Mouse (Mus musculus): ENCODE results near the gene Asprv1. TPM values are rescaled to one million over a fixed set of nuclear protein-coding genes. Genes with fewer than 3 reads are reported as not detected.

Gene Asprv1
- polyA plus RNA-seq, 1 experiment from 2014 or later, result 2,145 TPM

DNA sequence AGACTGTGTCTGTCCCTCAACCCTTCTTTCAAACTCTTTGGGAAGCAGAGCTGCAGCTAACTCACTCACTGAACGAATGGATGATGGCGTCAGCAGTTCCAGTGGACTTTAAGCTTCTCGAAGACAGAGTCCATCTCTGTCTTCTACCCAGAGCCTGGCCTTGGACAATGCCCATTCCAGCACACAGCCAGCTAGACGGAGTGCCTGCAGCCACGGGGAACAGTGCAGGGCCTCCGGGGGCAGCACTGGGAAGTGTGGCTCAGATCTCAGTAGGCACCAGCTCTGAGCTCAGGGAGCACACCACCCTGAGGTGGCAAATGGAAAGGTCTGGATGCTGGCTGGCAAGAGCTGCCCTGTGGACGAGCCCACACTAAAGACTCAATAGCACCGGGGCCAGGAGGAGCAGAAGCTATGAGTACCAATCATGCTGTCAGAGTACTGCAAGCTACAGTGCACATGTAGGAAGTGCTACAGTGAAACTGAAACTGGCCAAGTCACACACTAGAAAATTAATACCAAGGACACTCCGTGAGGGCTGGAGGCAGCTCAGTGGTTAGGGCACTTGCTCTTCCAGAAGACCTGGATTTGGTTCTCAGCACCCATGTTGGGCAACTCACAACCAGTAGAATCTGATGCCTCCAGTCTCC lies 26.4 kb downstream of the Asprv1 start:
- ATAC-seq (ENCODE audit: low FRiP score, low TSS enrichment), result peak; percentile 62
- WGBS, result 74% methylated on average over 9 of the region's 9 CpGs
- no peak overlapping the region for H3K27ac ChIP-seq (replicated peaks)

GRCm38 (mm10) chr6:86658501-86658900 lies 30.5 kb downstream of the Asprv1 start:
- peaks cover 12% of the 10 kb centered on the region for H3K36me3 ChIP-seq (ENCODE audit: control insufficient read depth, insufficient read depth, low read length)

More for the DNA sequence above, 26.4 kb downstream of the Asprv1 start:
- TF ChIP-seq EP300 (optimal IDR thresholded peaks at IDR 0.05) (no peak), CTCF (IDR thresholded peaks at IDR 0.05; ENCODE audit: low read depth) (peak; percentile 48)
- H3K27me3 ChIP-seq (ENCODE audit: control insufficient read depth, insufficient read depth, low read length), result no peaks in the 10 kb centered on the region
- no peak for DNase-seq (ENCODE audit: low spot score)
- H3K4me2 ChIP-seq (replicated peaks; ENCODE audit: low read depth), result no peak overlapping the region
- peaks cover 18% of the 10 kb centered on the region for H3K36me3 ChIP-seq (ENCODE audit: control insufficient read depth, insufficient read depth, low read length)
- no peak overlapping the region for H3K9ac ChIP-seq (ENCODE audit: low read length)
- H3K4me1 ChIP-seq (replicated peaks; ENCODE audit: control insufficient read depth, insufficient read depth), result no peaks in the 10 kb centered on the region
- no peak overlapping the region for H3K4me3 ChIP-seq (ENCODE audit: low read depth, low read length)
- H3K9me3 ChIP-seq (ENCODE audit: control insufficient read depth, low read length), result no peaks in the 10 kb centered on the region

GRCm38 (mm10) chr6:86660161-86660877 lies 32.4 kb downstream of the Asprv1 start:
- H3K9ac ChIP-seq (ENCODE audit: low read length), result no peak overlapping the region
- no peak for TF ChIP-seq CTCF (IDR thresholded peaks at IDR 0.05; ENCODE audit: low read depth)
- TF ChIP-seq EP300 (optimal IDR thresholded peaks at IDR 0.05), result no peak
- H3K9me3 ChIP-seq (ENCODE audit: control insufficient read depth, low read length), result no peaks in the 10 kb centered on the region
- H3K27me3 ChIP-seq (ENCODE audit: control insufficient read depth, insufficient read depth, low read length), result no peaks in the 10 kb centered on the region
- H3K27ac ChIP-seq (replicated peaks), result no peak overlapping the region
- WGBS, result 73% methylated on average over 9 of the region's 9 CpGs
- no peak for DNase-seq (ENCODE audit: low spot score)
- no peak for ATAC-seq (ENCODE audit: low FRiP score, low TSS enrichment)
- no peak overlapping the region for H3K4me2 ChIP-seq (replicated peaks; ENCODE audit: low read depth)
- no peaks in the 10 kb centered on the region for H3K4me1 ChIP-seq (replicated peaks; ENCODE audit: control insufficient read depth, insufficient read depth)
- peaks cover 9% of the 10 kb centered on the region for H3K36me3 ChIP-seq (ENCODE audit: control insufficient read depth, insufficient read depth, low read length)
- no peak overlapping the region for H3K4me3 ChIP-seq (ENCODE audit: low read depth, low read length)

More at GRCm38 (mm10) chr6:86658501-86658900, 30.5 kb downstream of the Asprv1 start:
- ATAC-seq (ENCODE audit: low FRiP score, low TSS enrichment), result no peak
- DNase-seq (ENCODE audit: low spot score), result no peak
- Histone ChIP-seq H3K27me3 (ENCODE audit: control insufficient read depth, insufficient read depth, low read length) (no peaks in the 10 kb centered on the region), H3K27ac (replicated peaks) (no peak overlapping the region), H3K4me1 (replicated peaks; ENCODE audit: control insufficient read depth, insufficient read depth) (no peaks in the 10 kb centered on the region), H3K4me3 (ENCODE audit: low read depth, low read length) (no peak overlapping the region), H3K9ac (ENCODE audit: low read length) (no peak overlapping the region), H3K4me2 (replicated peaks; ENCODE audit: low read depth) (no peak overlapping the region), H3K9me3 (ENCODE audit: control insufficient read depth, low read length) (no peaks in the 10 kb centered on the region)
- TF ChIP-seq CTCF (IDR thresholded peaks at IDR 0.05; ENCODE audit: low read depth) (no peak), EP300 (optimal IDR thresholded peaks at IDR 0.05) (no peak)
- WGBS, result 74% methylated on average over 3 of the region's 3 CpGs

DNA sequence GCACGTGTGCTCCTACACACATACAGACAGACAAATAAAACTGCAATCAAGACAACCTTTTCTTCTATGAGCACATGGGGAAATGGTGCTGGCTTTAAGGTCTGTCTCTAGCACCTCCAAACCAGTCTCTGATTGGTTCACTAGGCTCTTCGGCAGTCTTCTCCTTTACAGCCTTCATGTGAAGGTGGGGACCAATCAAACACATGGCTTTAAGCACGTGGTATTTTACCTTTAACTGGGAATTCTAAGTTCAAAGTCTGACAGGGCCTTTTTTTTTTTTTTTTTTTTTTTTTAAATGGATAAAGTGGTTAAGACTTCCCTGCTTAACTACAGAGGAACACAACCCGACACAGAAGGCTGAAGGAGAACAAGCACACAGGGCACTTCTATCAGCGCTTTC lies 37.1 kb downstream of the Asprv1 start:
- DNase-seq (ENCODE audit: low spot score), result no peak
- Histone ChIP-seq H3K4me3 (ENCODE audit: low read depth, low read length) (no peak overlapping the region), H3K9ac (ENCODE audit: low read length) (no peak overlapping the region), H3K9me3 (ENCODE audit: control insufficient read depth, low read length) (no peaks in the 10 kb centered on the region), H3K4me1 (replicated peaks; ENCODE audit: control insufficient read depth, insufficient read depth) (no peaks in the 10 kb centered on the region), H3K27me3 (ENCODE audit: control insufficient read depth, insufficient read depth, low read length) (no peaks in the 10 kb centered on the region), H3K36me3 (ENCODE audit: control insufficient read depth, insufficient read depth, low read length) (peaks cover 9% of the 10 kb centered on the region; the same call in 1 of the 2 replicates), H3K27ac (replicated peaks) (no peak overlapping the region), H3K4me2 (replicated peaks; ENCODE audit: low read depth) (no peak overlapping the region)
- no peak for TF ChIP-seq CTCF (IDR thresholded peaks at IDR 0.05; ENCODE audit: low read depth)
- no peak for TF ChIP-seq EP300 (optimal IDR thresholded peaks at IDR 0.05)
- WGBS, result 74% methylated on average over 5 of the region's 5 CpGs
- no peak for ATAC-seq (ENCODE audit: low FRiP score, low TSS enrichment)

GRCm38 (mm10) chr6:86665560-86666307 lies 37.8 kb downstream of the Asprv1 start:
- TF ChIP-seq CTCF (IDR thresholded peaks at IDR 0.05; ENCODE audit: low read depth), result no peak
- TF ChIP-seq EP300 (optimal IDR thresholded peaks at IDR 0.05), result no peak

More at GRCm38 (mm10) chr6:86665560-86666307, 37.8 kb downstream of the Asprv1 start:
- Histone ChIP-seq H3K4me3 (ENCODE audit: low read depth, low read length) (no peak overlapping the region), H3K9me3 (ENCODE audit: control insufficient read depth, low read length) (no peaks in the 10 kb centered on the region), H3K4me2 (replicated peaks; ENCODE audit: low read depth) (0 out of 2 replicates have a peak overlapping the region, but pooled peaks have one; percentile 9), H3K36me3 (ENCODE audit: control insufficient read depth, insufficient read depth, low read length) (peaks cover 9% of the 10 kb centered on the region; the same call in 1 of the 2 replicates), H3K9ac (ENCODE audit: low read length) (no peak overlapping the region), H3K27me3 (ENCODE audit: control insufficient read depth, insufficient read depth, low read length) (no peaks in the 10 kb centered on the region), H3K27ac (replicated peaks) (no peak overlapping the region), H3K4me1 (replicated peaks; ENCODE audit: control insufficient read depth, insufficient read depth) (no peaks in the 10 kb centered on the region)
- DNase-seq (ENCODE audit: low spot score) (no peak), ATAC-seq (ENCODE audit: low FRiP score, low TSS enrichment) (no peak)
- 76% methylated on average over 17 of the region's 17 CpGs for WGBS
